Mouse (Mus musculus): ENCODE data around the gene Rbfox1.
A peak's percentile ranks its signal among the peaks of the same experiment; 100 is the strongest.

Rbfox1 gene

GRCm38 (mm10) chr16:7036566-7036965 lies 1151.4 kb downstream of the Rbfox1 start:
- no peak for DNase-seq (ENCODE audit: low read depth, low spot score)

- no peak for DNase-seq (ENCODE audit: low read depth, low spot score)
Measured at GRCm38 (mm10) chr16:7036988-7037387, 1151.8 kb downstream of the Rbfox1 start.

- no peak for DNase-seq (ENCODE audit: low read depth, low spot score)
Measured at GRCm38 (mm10) chr16:7038639-7039260, 1153.6 kb downstream of the Rbfox1 start.

- DNase-seq (ENCODE audit: low read depth, low spot score) = no peak
Measured at GRCm38 (mm10) chr16:7039404-7040367, 1154.5 kb downstream of the Rbfox1 start.

DNA sequence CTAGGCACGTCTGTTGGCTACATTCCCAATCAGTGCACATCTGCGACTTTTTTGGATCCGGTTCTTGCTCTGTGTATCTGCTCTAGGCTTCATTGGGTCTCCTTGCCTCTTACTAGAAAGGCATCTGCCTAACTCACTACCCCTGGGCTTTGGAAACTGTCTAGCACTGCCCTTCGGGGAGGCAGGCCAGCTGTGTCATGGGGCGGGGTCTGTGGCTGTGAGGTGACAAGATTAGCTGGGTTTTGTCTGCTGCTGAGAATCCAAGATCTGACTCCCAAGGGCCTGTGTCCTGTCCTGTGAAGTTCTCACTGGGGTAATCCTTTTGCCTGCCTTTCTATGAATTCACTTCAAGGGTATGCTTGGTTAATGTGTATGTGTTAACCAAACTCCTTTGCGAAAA lies 1155.5 kb downstream of the Rbfox1 start:
- DNase-seq (ENCODE audit: low read depth, low spot score) = no peak

- DNase-seq (ENCODE audit: low read depth, low spot score) = no peak
Measured at GRCm38 (mm10) chr16:7047421-7047820, 1162.3 kb downstream of the Rbfox1 start.

DNA sequence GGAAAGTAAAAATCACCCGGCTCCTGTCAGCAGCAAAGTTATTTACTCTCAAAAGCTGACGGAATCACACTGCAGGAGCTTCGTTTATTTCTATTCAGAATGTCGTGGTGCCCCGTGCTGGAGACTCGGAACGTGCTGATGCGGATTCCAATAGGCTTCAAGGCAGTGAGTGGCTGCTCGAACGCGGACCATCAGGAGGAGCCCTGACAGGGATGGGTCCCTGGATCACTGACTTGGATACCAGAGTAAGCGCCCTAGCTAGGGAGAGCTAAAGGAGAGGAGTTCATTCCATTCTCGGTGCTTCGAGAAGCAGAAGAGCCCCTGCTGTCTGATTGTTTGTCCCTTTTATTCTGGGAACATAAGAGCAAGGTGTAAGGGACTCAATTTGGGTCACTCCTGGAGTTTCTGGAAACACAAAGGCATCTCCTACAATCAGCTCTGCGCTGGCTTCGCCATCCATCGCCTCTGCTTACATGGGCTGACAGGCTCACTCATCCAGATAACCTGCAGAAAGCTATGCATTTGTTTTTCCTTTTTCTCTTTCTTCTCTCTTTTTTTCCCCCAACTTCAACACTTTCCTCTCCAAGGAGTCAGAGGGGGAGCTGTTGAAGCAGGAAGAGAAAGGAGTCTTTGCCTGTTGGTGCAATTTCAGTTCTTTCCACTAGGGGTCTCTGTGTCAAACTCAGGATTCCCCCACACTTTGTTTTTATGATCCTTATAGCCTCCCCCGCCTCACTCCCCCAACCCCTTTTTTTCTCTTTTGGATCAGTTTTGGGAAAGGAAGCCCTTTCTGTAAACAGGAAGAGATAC lies 1164.2 kb downstream of the Rbfox1 start:
- peak; percentile 46 for DNase-seq (ENCODE audit: low read depth, low spot score)

- no peak for DNase-seq (ENCODE audit: low read depth, low spot score)
Measured at GRCm38 (mm10) chr16:7050945-7051344, 1165.8 kb downstream of the Rbfox1 start.

DNA sequence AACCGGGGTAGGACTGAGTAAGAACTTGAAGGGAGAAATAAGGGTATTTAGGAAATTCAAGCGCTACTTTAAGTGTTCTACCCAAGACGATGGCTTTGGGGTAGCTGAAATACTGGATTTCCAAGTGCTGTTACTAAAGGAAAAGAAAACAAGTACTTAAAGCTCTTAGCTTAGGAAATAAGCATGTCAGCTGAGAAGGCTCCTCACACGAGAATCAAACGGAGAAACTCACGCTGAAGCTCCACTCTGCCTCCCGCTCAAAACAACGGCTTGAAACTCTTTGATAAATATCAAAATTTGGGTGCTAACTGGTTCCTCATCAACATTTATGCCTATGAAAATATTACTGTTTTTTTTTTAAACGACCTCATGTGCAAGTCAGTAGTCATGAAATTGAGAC lies 1166.8 kb downstream of the Rbfox1 start:
- DNase-seq (ENCODE audit: low read depth, low spot score) = no peak

GRCm38 (mm10) chr16:7052408-7052807 lies 1167.3 kb downstream of the Rbfox1 start:
- no peak for DNase-seq (ENCODE audit: low read depth, low spot score)

GRCm38 (mm10) chr16:7057789-7058188 lies 1172.6 kb downstream of the Rbfox1 start:
- no peak for DNase-seq (ENCODE audit: low read depth, low spot score)

DNA sequence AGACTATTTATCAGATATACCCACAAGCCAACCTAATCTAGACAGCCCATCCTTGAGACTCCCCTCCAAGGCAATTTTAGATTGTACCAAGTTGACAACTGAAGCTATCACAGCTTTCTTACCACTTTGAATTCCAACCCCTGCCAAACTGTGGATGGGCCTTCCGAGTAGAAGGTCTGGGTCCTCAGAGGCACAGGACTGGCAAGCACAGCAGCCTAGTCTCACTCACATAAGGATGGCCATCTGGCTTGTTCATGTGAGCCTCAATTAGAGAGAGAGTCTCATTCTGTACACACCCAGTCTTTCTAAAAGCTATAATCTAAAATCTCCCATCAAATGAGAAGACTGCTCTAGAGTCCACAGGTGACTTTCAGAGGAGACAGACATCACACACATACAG lies 1173.4 kb downstream of the Rbfox1 start:
- DNase-seq (ENCODE audit: low read depth, low spot score) = no peak

- no peak for DNase-seq (ENCODE audit: low read depth, low spot score)
Measured at GRCm38 (mm10) chr16:7059596-7059995, 1174.4 kb downstream of the Rbfox1 start.

- no peak for DNase-seq (ENCODE audit: low read depth, low spot score)
Measured at GRCm38 (mm10) chr16:7060864-7061263, 1175.7 kb downstream of the Rbfox1 start.

DNA sequence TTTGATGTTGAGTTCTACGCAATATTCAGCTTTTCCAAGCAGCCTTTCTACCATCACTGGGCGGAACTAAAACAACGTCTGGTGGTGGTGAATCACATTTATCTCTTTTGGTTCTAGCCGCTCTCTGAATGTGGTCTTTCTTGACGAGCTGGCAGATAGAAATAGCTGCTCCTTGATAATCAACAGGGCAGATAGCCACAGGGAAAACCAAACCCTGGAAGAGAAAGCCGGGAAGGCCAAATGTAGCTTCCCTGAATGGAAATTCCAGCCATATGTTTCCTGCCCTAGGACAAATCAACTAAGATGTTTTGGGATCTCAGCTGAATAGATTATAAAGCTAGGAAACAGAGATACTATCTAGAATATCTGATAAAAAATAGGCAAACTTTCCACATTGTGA lies 1177.4 kb downstream of the Rbfox1 start:
- no peak for DNase-seq (ENCODE audit: low read depth, low spot score)

DNA sequence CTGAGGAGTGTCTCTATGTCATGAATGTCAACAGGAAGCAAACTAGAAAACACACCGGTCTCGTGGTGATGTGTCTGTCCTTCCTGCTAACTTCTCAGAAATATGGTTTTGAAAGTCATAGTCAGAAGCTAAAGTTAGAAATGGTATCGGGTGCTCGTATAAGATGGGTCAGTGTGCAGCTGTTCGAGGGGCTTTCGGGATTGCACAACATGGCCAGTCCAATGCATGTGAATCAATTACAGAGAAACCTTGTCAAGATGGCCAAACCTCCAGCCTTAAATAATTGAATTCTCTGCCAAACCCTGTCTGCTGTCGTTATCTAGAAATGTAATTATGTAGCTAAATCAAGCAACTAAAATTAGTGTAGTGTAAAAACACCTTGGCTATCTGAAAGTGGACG lies 1182.0 kb downstream of the Rbfox1 start:
- DNase-seq (ENCODE audit: low read depth, low spot score) = no peak

DNA sequence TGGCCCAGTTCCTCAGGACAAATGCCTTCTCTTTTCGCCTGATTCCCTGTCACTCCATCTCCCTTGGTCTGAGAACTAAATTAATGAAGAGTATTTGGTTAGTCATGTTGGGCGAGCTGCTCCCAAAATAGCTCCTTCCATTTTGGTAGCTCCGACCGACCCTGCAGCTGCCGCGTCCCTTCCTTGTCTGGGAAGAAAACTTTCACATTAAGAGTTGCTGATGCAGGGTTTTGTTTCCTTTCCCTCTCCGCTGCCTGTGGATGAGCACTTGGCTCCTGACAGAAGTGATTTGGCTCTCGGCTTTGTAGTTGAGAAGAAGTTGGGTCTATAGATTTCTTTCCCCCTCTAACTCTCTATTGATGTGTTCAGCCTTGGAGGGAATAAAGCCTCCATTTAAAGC lies 1184.4 kb downstream of the Rbfox1 start:
- DNase-seq (ENCODE audit: low read depth, low spot score) = no peak

- no peak for DNase-seq (ENCODE audit: low read depth, low spot score)
Measured at GRCm38 (mm10) chr16:7074786-7075185, 1189.6 kb downstream of the Rbfox1 start.

GRCm38 (mm10) chr16:7075749-7076148 lies 1190.6 kb downstream of the Rbfox1 start:
- no peak for DNase-seq (ENCODE audit: low read depth, low spot score)

DNA sequence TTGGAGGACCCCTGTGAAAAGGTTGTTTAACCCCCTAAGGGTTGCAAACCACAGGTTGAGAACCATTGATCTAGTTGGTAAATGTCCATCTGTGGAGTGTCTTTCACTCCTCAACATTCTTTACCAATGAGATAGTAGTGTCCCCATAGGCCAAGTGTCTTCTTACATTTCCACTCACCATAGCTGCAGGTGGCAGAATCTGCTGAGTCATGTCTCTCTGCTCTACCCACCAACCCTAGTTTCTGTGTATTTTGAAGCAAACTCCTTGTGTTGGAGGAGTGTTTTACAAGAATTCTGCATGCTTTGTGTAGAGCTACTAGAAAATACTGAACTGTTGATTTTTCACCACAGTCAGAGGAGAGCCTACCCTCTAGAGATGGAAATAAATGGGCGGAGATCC lies 1191.2 kb downstream of the Rbfox1 start:
- no peak for DNase-seq (ENCODE audit: low read depth, low spot score)

GRCm38 (mm10) chr16:7076707-7077106 lies 1191.6 kb downstream of the Rbfox1 start:
- no peak for DNase-seq (ENCODE audit: low read depth, low spot score)

DNA sequence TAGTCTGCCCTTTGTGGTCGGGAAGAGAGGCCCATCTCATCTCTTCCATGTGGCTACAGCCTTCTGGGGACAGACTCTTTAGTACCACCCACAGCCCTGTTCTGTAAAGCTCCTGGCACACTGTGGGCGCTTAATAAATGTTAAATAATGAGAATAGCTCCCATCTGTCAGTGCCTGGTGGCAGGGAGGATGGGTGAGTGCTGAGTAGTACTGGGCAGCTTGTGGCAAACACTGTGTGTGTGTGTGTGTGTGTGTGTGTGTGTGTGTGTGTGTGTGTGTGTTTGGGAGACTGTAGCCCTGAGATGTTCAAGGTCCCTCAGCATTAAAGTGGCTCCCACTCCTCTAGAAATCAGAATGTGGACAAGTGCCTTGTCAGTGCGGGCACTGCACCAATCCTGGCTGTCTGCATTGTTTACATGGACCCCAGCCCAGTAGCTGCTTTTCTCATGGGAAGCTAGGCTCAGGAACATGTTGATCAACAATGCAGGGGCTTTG lies 1196.0 kb downstream of the Rbfox1 start:
- DNase-seq (ENCODE audit: low read depth, low spot score) = no peak
